Mouse (Mus musculus): ENCODE measurements around the gene Fgf11.

Gene Fgf11

DNA sequence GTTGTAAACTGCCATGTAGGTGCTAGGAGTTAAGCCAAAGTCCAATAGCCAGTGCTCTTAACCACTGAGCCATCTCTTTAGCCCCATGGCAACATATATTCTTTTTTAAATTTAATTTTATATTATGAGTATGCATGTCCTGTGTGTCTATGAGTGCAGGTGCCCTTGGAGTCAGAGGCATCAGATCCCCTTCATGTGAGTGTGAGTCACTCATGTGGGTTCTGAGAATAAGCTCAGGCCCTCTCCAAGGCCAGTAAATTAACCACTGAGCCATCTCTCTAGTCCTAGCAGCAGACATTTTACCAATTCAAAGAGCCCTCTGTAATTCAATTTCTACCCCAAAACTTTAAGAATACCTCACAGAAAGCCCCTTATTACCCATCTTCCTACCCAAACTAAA lies 49.0 kb downstream of the Fgf11 start:
- DNase-seq: no peak

DNA sequence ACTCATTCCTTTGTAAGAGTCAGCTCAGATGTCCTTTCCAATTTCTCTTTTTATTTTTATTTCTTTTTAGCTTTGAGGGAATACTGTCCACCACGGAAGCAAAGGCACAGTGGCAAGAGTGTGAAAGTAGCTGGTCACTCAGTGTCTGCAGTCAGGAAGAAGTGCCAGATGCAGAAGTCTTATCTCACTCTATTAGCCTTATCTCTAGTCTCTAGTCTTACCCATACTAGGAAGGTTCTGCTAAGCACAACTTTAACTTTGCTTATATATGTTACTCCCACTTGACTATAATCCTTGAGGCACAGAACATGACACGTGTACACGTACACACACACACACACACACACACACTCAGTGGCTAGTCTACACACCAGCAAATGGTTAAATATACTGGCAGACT lies 50.0 kb downstream of the Fgf11 start:
- no peak for DNase-seq

Data from right cerebral cortex, postnatal 25 days (tissue).